Mouse (Mus musculus): ENCODE results near the gene Sh3pxd2a. TPM values are rescaled to one million over a fixed set of nuclear protein-coding genes. Genes with fewer than 3 reads are reported as not detected.
"Not testable (repeated sequence)": the region's sequence is repeated elsewhere in the genome, so short reads cannot be mapped to it uniquely, and the experiment has no call there.

The Sh3pxd2a gene
- polyA plus RNA-seq, 1 experiment, result 13.4 TPM

DNA sequence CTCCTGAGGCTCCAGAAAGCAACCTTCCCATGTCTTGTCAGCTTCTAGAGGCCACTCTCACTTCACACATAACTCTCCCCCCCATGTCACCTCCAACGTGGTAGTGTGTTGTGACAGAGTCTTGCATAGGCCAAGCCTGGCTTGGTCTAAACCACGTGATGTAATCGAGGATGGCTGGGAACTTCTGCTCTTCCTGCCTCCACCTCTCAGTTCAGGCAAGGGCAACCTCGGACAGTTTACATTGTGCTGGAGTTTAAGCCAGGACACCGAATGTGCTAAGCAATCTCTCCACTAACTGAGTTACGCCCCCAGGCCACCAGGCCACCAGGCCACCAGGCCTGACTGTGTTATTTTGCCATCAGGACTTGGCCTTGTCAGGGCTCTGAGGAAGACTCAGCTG lies 57.7 kb downstream of the Sh3pxd2a start:
- Histone ChIP-seq H3K27ac (ENCODE audit: insufficient read depth, low read length) (no peak overlapping the region), H3K4me1 (ENCODE audit: control insufficient read depth, insufficient read depth, low read length) (no peaks in the 10 kb centered on the region), H3K4me3 (ENCODE audit: insufficient read depth, low read length) (no peak overlapping the region)
- TF ChIP-seq POLR2A (IDR thresholded peaks at IDR 0.05; ENCODE audit: extremely low read depth, insufficient read depth, low read length), result no peak
- TF ChIP-seq CTCF (IDR thresholded peaks at IDR 0.05; ENCODE audit: extremely low read depth, insufficient read depth, low read length), result no peak

DNA sequence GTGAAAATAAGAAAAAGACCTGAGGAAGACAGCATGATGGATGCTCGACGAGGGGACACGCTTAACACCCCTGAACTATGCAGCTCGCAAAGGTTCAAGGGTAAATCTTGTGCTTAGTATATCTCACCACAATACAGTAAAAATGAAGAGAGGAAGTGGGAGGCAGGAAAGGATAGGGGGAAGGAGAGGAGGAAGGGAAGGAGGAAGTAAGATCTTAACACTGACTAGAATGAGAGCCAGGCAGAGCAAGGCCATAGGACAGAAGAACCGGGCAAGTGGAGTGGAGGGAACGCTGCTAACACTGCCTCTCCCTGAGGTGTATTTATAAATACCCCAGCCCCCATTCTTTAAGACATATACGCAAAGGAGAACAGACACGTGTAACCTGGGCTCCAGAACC lies 58.7 kb downstream of the Sh3pxd2a start:
- no peak for TF ChIP-seq POLR2A (IDR thresholded peaks at IDR 0.05; ENCODE audit: extremely low read depth, insufficient read depth, low read length)
- TF ChIP-seq CTCF (IDR thresholded peaks at IDR 0.05; ENCODE audit: extremely low read depth, insufficient read depth, low read length), result no peak
- no peaks in the 10 kb centered on the region for H3K4me1 ChIP-seq (ENCODE audit: control insufficient read depth, insufficient read depth, low read length)
- H3K4me3 ChIP-seq (ENCODE audit: insufficient read depth, low read length), result no peak overlapping the region
- H3K27ac ChIP-seq (ENCODE audit: insufficient read depth, low read length), result no peak overlapping the region

DNA sequence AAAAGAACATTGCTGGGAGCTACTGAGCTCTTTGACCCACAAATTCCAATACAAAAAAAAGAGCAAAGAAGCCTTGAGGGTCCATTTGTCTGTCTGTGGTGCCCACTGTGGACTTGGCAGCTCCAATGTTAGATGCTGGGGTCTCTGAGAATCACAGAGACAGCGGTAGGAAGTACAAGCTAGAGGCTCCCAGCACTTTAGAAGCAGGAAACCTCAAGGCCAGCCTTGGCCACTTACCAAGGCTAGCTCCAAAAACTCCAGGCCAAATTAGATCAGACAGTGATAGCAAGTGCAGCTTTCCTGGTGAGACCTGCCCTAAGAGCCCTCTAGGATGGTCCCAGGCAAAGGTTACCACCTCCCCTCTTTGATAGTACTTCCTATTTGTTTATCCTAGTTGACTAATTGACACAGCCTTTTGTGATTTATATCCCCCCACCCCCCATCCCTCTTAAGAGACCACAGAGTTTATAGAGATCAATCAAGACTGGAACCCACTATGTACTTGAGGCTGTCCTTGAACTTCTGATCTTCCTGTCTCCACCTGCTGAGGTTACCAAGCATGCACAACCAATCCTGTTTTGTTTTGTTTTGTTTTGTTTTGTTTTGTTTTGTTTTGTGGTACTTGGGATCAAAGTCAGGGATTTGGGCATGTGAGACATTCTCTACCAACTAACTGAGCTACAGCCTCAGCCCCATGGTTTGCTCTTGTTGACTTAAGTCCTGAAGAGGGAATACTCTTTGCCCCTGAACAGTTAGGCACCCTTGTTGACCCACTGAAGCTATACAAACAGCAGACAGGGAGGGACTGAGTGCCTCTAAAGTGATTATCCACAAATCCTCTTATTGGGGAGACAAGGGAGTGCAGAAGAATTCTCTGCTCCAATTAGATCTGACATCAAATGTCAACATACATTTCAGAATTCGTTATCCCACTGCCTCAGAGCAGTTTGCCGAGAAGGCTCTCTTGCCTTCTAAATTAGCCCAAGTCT lies 60.5 kb downstream of the Sh3pxd2a start:
- no peak for TF ChIP-seq CTCF (IDR thresholded peaks at IDR 0.05; ENCODE audit: extremely low read depth, insufficient read depth, low read length)
- TF ChIP-seq POLR2A (IDR thresholded peaks at IDR 0.05; ENCODE audit: extremely low read depth, insufficient read depth, low read length), result no peak
- no peak overlapping the region for H3K27ac ChIP-seq (ENCODE audit: insufficient read depth, low read length)
- no peak overlapping the region for H3K4me3 ChIP-seq (ENCODE audit: insufficient read depth, low read length)
- no peaks in the 10 kb centered on the region for H3K4me1 ChIP-seq (ENCODE audit: control insufficient read depth, insufficient read depth, low read length)

DNA sequence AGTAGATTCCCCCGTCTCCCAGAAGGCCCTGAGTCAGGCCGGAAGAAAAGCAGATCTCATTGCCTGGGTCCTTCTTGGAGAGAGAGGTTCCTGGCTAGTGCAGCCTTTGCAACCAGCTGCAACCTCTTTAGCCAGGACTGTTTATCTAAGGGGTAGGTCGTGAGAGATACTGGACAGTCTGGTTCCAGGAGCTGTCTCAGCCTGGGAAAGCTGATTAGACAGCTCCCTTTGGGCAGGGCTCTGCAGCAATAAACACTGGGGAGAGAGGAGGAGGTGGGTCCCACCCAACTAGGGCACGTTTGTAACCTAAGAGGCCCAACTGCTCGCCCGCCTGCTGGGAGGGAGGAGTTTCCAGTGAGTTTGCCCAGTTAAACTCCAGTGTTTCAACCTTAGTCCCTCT lies 61.2 kb downstream of the Sh3pxd2a start:
- TF ChIP-seq CTCF (IDR thresholded peaks at IDR 0.05; ENCODE audit: extremely low read depth, insufficient read depth, low read length) (no peak), POLR2A (IDR thresholded peaks at IDR 0.05; ENCODE audit: extremely low read depth, insufficient read depth, low read length) (no peak)
- no peaks in the 10 kb centered on the region for H3K4me1 ChIP-seq (ENCODE audit: control insufficient read depth, insufficient read depth, low read length)
- H3K27ac ChIP-seq (ENCODE audit: insufficient read depth, low read length), result no peak overlapping the region
- H3K4me3 ChIP-seq (ENCODE audit: insufficient read depth, low read length), result no peak overlapping the region

DNA sequence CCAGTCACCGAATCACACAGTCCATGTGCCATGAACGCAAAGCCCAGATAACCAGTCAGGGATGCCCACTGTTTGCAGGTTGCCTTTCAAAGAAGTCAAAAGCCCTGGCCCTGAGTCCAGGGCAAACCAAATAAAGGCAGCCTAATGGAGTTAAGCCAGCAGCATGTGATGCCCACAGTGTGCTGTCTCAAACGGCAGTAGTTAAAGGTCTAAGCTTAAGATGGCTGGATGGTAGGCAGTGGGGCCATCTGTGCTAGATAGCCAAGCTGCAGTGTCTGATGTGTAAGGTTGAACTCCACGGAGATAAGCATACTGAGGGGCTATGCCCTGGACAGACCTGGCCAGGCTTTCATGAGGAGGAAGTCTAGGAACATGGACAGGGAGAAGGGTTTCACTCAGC lies 61.7 kb downstream of the Sh3pxd2a start:
- H3K4me3 ChIP-seq (ENCODE audit: insufficient read depth, low read length), result no peak overlapping the region
- TF ChIP-seq POLR2A (IDR thresholded peaks at IDR 0.05; ENCODE audit: extremely low read depth, insufficient read depth, low read length) (no peak), CTCF (IDR thresholded peaks at IDR 0.05; ENCODE audit: extremely low read depth, insufficient read depth, low read length) (no peak)
- H3K4me1 ChIP-seq (ENCODE audit: control insufficient read depth, insufficient read depth, low read length), result no peaks in the 10 kb centered on the region
- H3K27ac ChIP-seq (ENCODE audit: insufficient read depth, low read length), result no peak overlapping the region

DNA sequence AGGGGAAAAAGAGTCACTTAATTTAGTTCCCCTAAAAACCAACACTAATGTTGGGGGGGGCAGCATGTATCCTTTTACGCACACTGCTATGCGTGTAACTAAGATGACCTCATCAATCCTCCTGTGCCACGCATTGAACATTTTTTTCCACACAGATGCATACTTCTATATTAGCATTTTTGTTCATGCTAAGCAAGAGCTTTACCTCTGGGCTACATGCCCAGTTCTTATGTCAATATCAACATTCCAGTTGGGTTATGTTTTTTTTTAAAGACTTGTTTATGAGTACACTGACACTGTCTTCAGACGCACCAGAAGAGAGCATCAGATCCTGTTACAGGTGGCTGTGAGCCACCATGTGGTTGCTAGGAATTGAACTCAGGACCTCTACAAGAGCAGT lies 64.5 kb downstream of the Sh3pxd2a start:
- no peak overlapping the region for H3K4me3 ChIP-seq (ENCODE audit: insufficient read depth, low read length)
- H3K27ac ChIP-seq (ENCODE audit: insufficient read depth, low read length), result no peak overlapping the region
- no peak for TF ChIP-seq POLR2A (IDR thresholded peaks at IDR 0.05; ENCODE audit: extremely low read depth, insufficient read depth, low read length)
- TF ChIP-seq CTCF (IDR thresholded peaks at IDR 0.05; ENCODE audit: extremely low read depth, insufficient read depth, low read length), result no peak
- H3K4me1 ChIP-seq (ENCODE audit: control insufficient read depth, insufficient read depth, low read length), result no peaks in the 10 kb centered on the region

DNA sequence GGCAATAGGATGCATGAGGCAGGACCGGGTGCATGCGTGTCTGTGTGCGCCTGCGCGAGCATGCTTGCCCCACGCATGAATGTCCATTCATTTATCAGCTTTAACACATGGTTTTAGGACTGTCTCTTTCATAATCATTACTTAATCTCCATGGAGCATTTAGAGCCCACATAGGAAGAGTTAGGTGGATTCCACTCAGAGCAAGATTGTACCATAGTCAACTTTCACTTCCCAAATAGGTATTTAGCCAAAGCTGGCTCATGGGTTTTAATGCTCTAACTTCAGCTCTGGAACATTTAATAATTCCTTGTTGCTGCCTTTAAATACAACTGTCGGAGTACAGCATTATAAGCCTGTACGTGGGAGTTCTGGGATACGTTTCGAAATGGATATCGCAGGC lies 65.2 kb downstream of the Sh3pxd2a start:
- Histone ChIP-seq H3K27ac (ENCODE audit: insufficient read depth, low read length) (no peak overlapping the region), H3K4me3 (ENCODE audit: insufficient read depth, low read length) (no peak overlapping the region)
- no peak for TF ChIP-seq POLR2A (IDR thresholded peaks at IDR 0.05; ENCODE audit: extremely low read depth, insufficient read depth, low read length)
- no peak for TF ChIP-seq CTCF (IDR thresholded peaks at IDR 0.05; ENCODE audit: extremely low read depth, insufficient read depth, low read length)

DNA sequence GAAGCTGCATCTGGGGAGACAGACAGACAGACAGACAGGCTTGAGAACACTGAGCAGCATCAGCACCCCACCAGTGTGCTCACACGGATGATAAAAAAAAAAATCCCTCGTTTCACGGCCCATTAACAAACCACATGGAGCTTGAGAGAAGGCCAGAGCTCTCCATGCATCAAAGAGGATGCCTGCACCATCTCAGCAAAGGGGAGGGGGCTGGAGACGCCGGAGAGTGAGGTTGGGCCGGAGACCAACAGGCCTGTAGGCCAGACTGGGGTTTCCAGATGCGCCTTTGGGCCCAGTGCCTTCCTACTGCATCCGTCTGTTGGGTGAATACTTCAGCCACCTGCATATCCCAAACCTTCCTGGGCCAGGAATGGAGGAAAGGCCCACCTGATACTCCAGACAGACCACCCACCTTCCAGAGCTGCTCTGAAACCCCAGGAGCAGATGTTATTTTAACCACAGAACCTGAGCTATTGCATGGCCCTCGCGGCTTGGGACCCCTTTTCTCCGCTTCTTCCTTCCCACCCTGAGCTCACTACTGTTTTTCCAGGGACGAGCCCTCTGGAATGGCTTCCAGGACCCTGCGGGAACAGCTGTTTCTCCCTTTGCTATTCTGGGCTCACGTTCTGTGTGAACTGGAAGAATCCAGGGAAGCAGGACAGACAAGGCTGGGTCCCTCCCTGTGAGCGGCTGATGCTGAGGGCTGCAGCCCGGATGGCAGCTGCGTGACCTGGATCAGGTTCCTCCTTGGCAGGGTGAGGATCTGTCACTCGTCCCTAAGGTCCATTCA lies 66.1 kb downstream of the Sh3pxd2a start:
- H3K27ac ChIP-seq (ENCODE audit: insufficient read depth, low read length), result no peak overlapping the region
- no peak overlapping the region for H3K4me3 ChIP-seq (ENCODE audit: insufficient read depth, low read length)
- TF ChIP-seq POLR2A (IDR thresholded peaks at IDR 0.05; ENCODE audit: extremely low read depth, insufficient read depth, low read length), result no peak
- no peaks in the 10 kb centered on the region for H3K4me1 ChIP-seq (ENCODE audit: control insufficient read depth, insufficient read depth, low read length)

More for the DNA sequence above, 65.2 kb downstream of the Sh3pxd2a start:
- H3K4me1 ChIP-seq (ENCODE audit: control insufficient read depth, insufficient read depth, low read length), result no peaks in the 10 kb centered on the region

DNA sequence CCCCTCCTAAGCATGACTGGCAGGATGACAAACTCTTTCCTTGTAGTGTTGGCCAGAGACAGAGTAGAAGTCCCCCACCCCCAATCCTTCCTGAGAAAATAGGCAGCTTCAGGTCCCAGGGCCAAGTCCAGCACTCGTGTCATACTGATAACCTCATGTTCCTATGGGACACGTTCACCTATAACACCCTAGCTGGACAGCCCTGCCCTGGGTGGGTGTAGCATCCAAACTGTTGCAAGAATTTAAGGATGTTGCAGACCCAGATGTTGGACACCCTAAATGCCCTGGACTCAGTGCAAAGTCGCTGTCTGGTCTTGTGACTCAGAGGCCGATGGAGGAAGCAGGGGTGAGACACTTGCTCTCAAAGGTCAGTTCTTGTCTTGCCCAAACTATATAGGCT lies 68.9 kb downstream of the Sh3pxd2a start:
- no peak overlapping the region for H3K27ac ChIP-seq (ENCODE audit: insufficient read depth, low read length)
- H3K4me3 ChIP-seq (ENCODE audit: insufficient read depth, low read length), result no peak overlapping the region
- TF ChIP-seq POLR2A (IDR thresholded peaks at IDR 0.05; ENCODE audit: extremely low read depth, insufficient read depth, low read length) (no peak), CTCF (IDR thresholded peaks at IDR 0.05; ENCODE audit: extremely low read depth, insufficient read depth, low read length) (no peak)
- no peaks in the 10 kb centered on the region for H3K4me1 ChIP-seq (ENCODE audit: control insufficient read depth, insufficient read depth, low read length)

DNA sequence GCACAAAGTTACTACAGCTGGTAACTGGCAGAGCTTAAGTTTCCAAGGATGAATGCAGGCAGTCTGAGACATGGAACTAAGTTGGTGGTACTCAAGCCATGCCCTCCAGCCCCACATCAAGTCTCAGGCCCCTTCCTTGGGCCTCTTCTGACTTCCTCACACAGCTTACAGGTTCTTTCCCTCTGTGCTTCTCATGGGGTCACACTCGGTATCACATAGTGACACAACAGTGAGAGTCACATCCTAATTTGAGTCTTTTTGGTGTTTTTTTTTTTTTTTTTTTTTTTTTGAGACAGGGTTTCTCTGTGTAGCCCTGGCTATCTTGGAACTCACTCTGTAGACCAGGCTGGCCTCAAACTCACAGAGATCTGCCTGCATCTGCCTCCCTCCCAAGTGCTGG lies 69.4 kb downstream of the Sh3pxd2a start:
- H3K4me3 ChIP-seq (ENCODE audit: insufficient read depth, low read length); H3K27ac ChIP-seq (ENCODE audit: insufficient read depth, low read length); H3K4me1 ChIP-seq (ENCODE audit: control insufficient read depth, insufficient read depth, low read length): not testable (repeated sequence)

Data from cortical plate, adult 2 months (tissue).